Mouse (Mus musculus) hindbrain, embryonic 13.5 days (tissue): Measurements from ENCODE around the gene Mapk12. TPM values are rescaled to one million over a fixed set of nuclear protein-coding genes. Genes with fewer than 3 reads are reported as not detected.

Experiments used
- ATAC-seq: fragments of 200-750 bp; cut with Nextera tagmentation; 2 replicates; pipeline ENCODE4 v1.8.0; 2017; ENCODE audit warnings: moderate TSS enrichment; ENCODE audit not compliant: low FRiP score
- H3K27ac ChIP-seq: fragments of 300-500 bp; sonication (generic); 2 replicates; pipeline ENCODE4 v1.5.1; 2015; ENCODE audit warnings: inconsistent platforms, mild to moderate bottlenecking, moderate library complexity
- H3K27me3 ChIP-seq: fragments of 300-500 bp; sonication (generic); 2 replicates; pipeline ENCODE4 v1.6.1; 2015; ENCODE audit warnings: mild to moderate bottlenecking, inconsistent platforms
- H3K36me3 ChIP-seq: fragments of 300-500 bp; sonication (generic); 2 replicates; pipeline ENCODE4 v1.6.1; 2015; ENCODE audit warnings: mild to moderate bottlenecking, inconsistent platforms
- H3K4me1 ChIP-seq: fragments of 300-500 bp; sonication (generic); replicated peaks from 2 replicates; pipeline ENCODE4 v1.6.1; 2015; ENCODE audit warnings: inconsistent platforms
- H3K4me2 ChIP-seq: fragments of 300-500 bp; sonication (generic); 2 replicates; pipeline ENCODE4 v1.6.1; 2015; ENCODE audit warnings: inconsistent platforms, mild to moderate bottlenecking, moderate library complexity
- H3K4me3 ChIP-seq: fragments of 300-500 bp; sonication (generic); 2 replicates; pipeline ENCODE4 v1.5.1; 2015; ENCODE audit warnings: mild to moderate bottlenecking, inconsistent platforms
- H3K9ac ChIP-seq: fragments of 300-500 bp; sonication (generic); 2 replicates; pipeline ENCODE4 v1.6.1; 2015; ENCODE audit warnings: mild to moderate bottlenecking, inconsistent platforms
- H3K9me3 ChIP-seq: fragments of 300-500 bp; sonication (generic); 2 replicates; pipeline ENCODE4 v1.6.1; 2016; ENCODE audit warnings: inconsistent platforms
- WGBS: fragments of 180-500 bp; shearing (Covaris S2); methylation state at CpG from one replicate; pipeline ENCODE4 v1.1.7; 2015; 5-methylcytosine and 5-hydroxymethylcytosine counted together
- polyA plus RNA-seq: library from polyadenylated mRNA; unstranded; fragments of >200 nt; fragmentation: Nextera tagmentation; extraction: Ambion mirVana; gene quantifications from 2 replicates; pipeline ENCODE4 v1.2.1, GENCODE M21; 2015

Mapk12 gene
- polyA plus RNA-seq, 1 experiment from 2014 or later, result 7.1 TPM

GRCm38 (mm10) chr15:89165478-89165877 is 25.0 kb upstream of the Mapk12 start:
- Histone ChIP-seq H3K4me2 (no peak overlapping the region), H3K4me1 (peaks cover 18% of the 10 kb centered on the region), H3K4me3 (no peak overlapping the region), H3K27ac (no peak overlapping the region), H3K36me3 (peaks cover 95% of the 10 kb centered on the region), H3K9ac (no peak overlapping the region), H3K9me3 (no peaks in the 10 kb centered on the region), H3K27me3 (no peaks in the 10 kb centered on the region)
- 96% methylated on average over 12 of the region's 12 CpGs for WGBS
- ATAC-seq, result no peak

GRCm38 (mm10) chr15:89161397-89161796 is 20.9 kb upstream of the Mapk12 start:
- H3K27me3 ChIP-seq, result no peaks in the 10 kb centered on the region
- WGBS, result 97% methylated on average over 8 of the region's 9 CpGs
- H3K27ac ChIP-seq, result no peak overlapping the region
- no peak overlapping the region for H3K4me2 ChIP-seq
- H3K9ac ChIP-seq, result no peak overlapping the region
- H3K4me1 ChIP-seq, result no peaks in the 10 kb centered on the region
- no peak overlapping the region for H3K4me3 ChIP-seq
- H3K9me3 ChIP-seq, result no peaks in the 10 kb centered on the region
- no peak for ATAC-seq
- peaks cover 100% of the 10 kb centered on the region for H3K36me3 ChIP-seq

DNA sequence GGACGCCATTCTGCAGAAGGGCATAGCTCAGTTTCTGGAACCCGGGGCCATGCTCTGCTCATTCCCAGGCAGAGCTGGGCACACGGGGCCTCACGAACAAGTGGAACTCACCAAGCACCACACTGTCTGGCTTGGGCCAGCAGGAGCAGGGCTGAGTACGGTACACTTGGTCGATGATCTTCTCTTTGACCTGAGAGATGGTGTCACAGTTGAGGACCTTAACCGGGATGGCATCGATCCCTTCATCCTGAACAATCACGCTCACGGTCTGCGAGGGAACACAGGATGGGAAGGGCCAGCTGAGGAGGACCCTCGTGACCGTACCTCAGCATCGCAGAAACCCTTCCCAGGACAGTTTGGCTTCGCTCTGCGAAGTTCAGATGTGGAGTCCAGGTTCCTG is 18.0 kb upstream of the Mapk12 start:
- no peak overlapping the region for H3K4me3 ChIP-seq
- no peak for ATAC-seq
- no peak overlapping the region for H3K4me2 ChIP-seq
- H3K9me3 ChIP-seq, result no peaks in the 10 kb centered on the region
- H3K4me1 ChIP-seq, result no peaks in the 10 kb centered on the region
- H3K9ac ChIP-seq, result no peak overlapping the region
- H3K27ac ChIP-seq, result no peak overlapping the region
- H3K27me3 ChIP-seq, result no peaks in the 10 kb centered on the region
- WGBS, result 93% methylated on average over 16 of the region's 16 CpGs
- H3K36me3 ChIP-seq, result peaks cover 100% of the 10 kb centered on the region

GRCm38 (mm10) chr15:89157954-89158353 is 17.5 kb upstream of the Mapk12 start:
- Histone ChIP-seq H3K27me3 (no peaks in the 10 kb centered on the region), H3K4me1 (no peaks in the 10 kb centered on the region), H3K4me3 (no peak overlapping the region), H3K9me3 (no peaks in the 10 kb centered on the region), H3K27ac (no peak overlapping the region), H3K36me3 (peaks cover 98% of the 10 kb centered on the region), H3K4me2 (no peak overlapping the region), H3K9ac (no peak overlapping the region)
- WGBS, result 61% methylated on average over 7 of the region's 7 CpGs
- ATAC-seq, result no peak

DNA sequence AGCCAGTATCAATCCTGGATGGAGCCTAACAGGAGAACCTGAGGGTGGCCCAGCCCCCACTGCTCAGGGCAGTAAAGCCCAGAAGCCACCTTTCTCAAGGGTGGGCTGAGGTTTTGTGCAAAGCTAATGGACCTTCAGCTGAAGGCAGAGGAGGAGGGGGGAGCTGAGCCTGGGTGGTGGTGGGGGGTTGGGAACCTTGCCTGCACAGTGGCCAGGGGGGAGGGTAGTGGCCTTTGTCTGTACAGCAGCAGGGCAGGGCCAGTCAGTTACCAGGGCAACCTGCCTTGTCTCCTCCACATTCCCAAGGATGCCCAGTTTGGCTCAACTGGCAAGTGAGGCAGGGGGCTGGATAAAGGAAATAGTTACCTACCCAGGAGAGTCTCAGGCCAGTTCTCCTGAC is 11.8 kb upstream of the Mapk12 start:
- ATAC-seq, result 0 out of 2 replicates have a peak, but pooled peaks have one; percentile 17
- Histone ChIP-seq H3K4me1 (peaks cover 37% of the 10 kb centered on the region), H3K27ac (peak overlapping the region; percentile 58), H3K9ac (peak overlapping the region; percentile 46; the same call in 1 of the 2 replicates), H3K4me3 (no peak overlapping the region), H3K4me2 (no peak overlapping the region), H3K9me3 (no peaks in the 10 kb centered on the region), H3K36me3 (peaks cover 41% of the 10 kb centered on the region), H3K27me3 (no peaks in the 10 kb centered on the region)

DNA sequence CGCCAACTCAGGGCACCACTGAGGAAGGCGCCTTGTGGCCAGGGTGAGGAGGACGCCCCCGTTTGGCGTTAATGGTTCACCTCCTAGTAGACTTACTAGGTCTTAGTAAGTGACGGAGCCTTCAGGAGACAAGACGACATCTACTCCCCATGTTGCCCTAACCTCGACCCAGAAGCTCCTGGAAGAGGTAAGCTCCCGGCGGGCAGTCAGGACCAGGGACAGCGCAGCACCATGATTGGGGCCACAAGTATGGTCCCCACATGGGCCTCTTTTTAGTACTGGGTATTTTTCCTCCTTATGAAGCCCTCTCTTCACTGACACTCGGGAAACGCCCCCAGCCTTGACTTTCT is 9.5 kb upstream of the Mapk12 start:
- Histone ChIP-seq H3K27me3 (peaks cover 3% of the 10 kb centered on the region; the same call in 1 of the 2 replicates), H3K9ac (peak overlapping the region; percentile 93), H3K4me2 (peak overlapping the region; percentile 75), H3K4me3 (peak overlapping the region; percentile 75), H3K27ac (peak overlapping the region; percentile 94), H3K4me1 (peaks cover 56% of the 10 kb centered on the region), H3K36me3 (peaks cover 28% of the 10 kb centered on the region), H3K9me3 (no peaks in the 10 kb centered on the region)
- 3% methylated on average over 13 of the region's 13 CpGs for WGBS
- ATAC-seq, result 0 out of 2 replicates have a peak, but pooled peaks have one; percentile 8

GRCm38 (mm10) chr15:89149271-89150040 is 9.0 kb upstream of the Mapk12 start, which contains the start of gene Mapk11:
Gene Mapk11 (minus strand): TSS chr15:89149628.
- Histone ChIP-seq H3K4me2 (peak within 1 kb of the TSS; percentile 75), H3K36me3 (peaks cover 28% of the 10 kb centered on the region), H3K9me3 (no peaks in the 10 kb centered on the region), H3K4me1 (peaks cover 56% of the 10 kb centered on the region), H3K9ac (peak within 1 kb of the TSS; percentile 93), H3K27me3 (peaks cover 3% of the 10 kb centered on the region; the same call in 1 of the 2 replicates), H3K27ac (peak within 1 kb of the TSS; percentile 94), H3K4me3 (peak within 1 kb of the TSS; percentile 75)
- ATAC-seq, result peak; percentile 71
- under 1% methylated on average over 42 of the region's 61 CpGs for WGBS

GRCm38 (mm10) chr15:89148496-89149270 is 8.2 kb upstream of the Mapk12 start:
- H3K9me3 ChIP-seq, result no peaks in the 10 kb centered on the region
- peak overlapping the region; percentile 75 for H3K4me2 ChIP-seq
- ATAC-seq, result peak; percentile 15; the same call in 1 of the 2 replicates
- H3K4me1 ChIP-seq, result peaks cover 56% of the 10 kb centered on the region
- 3% methylated on average over 25 of the region's 25 CpGs for WGBS
- peaks cover 28% of the 10 kb centered on the region for H3K36me3 ChIP-seq
- peak overlapping the region; percentile 75 for H3K4me3 ChIP-seq
- H3K9ac ChIP-seq, result peak overlapping the region; percentile 93
- peaks cover 3% of the 10 kb centered on the region; the same call in 1 of the 2 replicates for H3K27me3 ChIP-seq
- peak overlapping the region; percentile 94 for H3K27ac ChIP-seq

DNA sequence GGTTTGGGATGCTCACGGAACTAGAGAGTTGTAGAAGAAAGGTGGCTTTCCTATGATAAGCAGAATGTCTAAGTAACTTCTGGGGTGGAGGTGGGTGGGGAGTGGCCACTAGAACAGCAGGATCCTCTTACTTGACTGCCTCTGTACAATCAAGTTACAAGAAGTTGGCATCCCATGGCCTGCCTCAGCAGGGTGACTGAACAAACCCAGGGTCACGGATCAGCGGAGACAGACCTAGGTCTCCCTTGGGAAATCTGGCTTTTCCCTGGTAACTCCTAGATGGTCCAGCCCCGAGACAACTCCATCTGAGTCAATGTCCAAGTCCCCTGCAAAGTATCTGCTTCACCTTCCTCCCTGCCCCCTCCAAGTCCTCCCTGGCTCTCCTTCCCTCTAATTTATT is 7.4 kb upstream of the Mapk12 start:
- peak overlapping the region; percentile 75 for H3K4me3 ChIP-seq
- peak overlapping the region; percentile 94 for H3K27ac ChIP-seq
- peak overlapping the region; percentile 75 for H3K4me2 ChIP-seq
- 31% methylated on average over 4 of the region's 4 CpGs for WGBS
- H3K36me3 ChIP-seq, result peaks cover 31% of the 10 kb centered on the region
- ATAC-seq, result no peak
- no peaks in the 10 kb centered on the region for H3K9me3 ChIP-seq
- peaks cover 3% of the 10 kb centered on the region; the same call in 1 of the 2 replicates for H3K27me3 ChIP-seq
- H3K4me1 ChIP-seq, result peaks cover 56% of the 10 kb centered on the region
- peak overlapping the region; percentile 93 for H3K9ac ChIP-seq

DNA sequence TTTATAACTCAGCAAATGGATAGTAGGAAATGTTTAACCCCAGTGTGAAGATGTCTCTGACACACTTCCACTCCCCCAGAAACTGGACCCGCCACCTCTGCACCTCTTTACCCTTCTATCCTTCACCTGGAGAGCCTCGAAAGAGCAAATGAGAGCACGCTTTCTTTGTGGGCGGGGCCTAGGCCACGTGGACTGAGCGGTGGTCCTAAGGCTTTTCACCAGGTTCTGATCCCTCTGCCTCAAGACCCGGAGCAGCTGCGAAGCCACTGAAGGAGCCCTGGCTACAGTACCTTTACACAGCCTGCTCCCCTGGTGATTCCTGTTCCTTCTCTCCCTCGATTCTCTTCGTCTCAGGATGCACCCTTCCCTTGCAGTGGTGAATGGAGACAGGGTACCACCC is 7.0 kb upstream of the Mapk12 start:
- Histone ChIP-seq H3K4me2 (peak overlapping the region; percentile 75), H3K36me3 (peaks cover 35% of the 10 kb centered on the region), H3K4me1 (peaks cover 53% of the 10 kb centered on the region), H3K9me3 (no peaks in the 10 kb centered on the region), H3K27ac (peak overlapping the region; percentile 94), H3K27me3 (peaks cover 3% of the 10 kb centered on the region; the same call in 1 of the 2 replicates), H3K9ac (peak overlapping the region; percentile 93), H3K4me3 (peak overlapping the region; percentile 75)
- ATAC-seq, result no peak
- WGBS, result 22% methylated on average over 10 of the region's 10 CpGs

DNA sequence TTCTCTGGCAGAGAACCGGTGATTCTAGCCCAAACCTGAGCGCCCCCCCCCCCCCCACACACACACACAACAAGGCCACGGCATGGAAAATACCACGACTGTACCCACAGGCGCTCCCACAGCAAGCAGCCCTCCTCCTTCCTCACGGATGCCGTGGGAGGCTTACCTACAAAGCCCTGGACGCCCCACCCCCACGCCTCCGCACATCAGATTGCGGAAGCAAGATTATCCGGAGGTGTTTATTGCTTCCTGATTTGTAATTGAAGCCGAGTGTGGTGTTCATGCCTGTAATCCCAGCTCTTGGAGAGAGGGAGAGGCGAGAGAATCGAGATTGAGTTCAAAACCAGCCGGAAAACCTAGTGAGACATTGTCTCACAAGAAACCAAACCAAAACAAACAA is 6.5 kb upstream of the Mapk12 start:
- Histone ChIP-seq H3K9me3 (no peaks in the 10 kb centered on the region), H3K4me2 (peak overlapping the region; percentile 75), H3K4me3 (peak overlapping the region; percentile 75), H3K9ac (peak overlapping the region; percentile 93), H3K4me1 (peaks cover 49% of the 10 kb centered on the region), H3K27me3 (peaks cover 3% of the 10 kb centered on the region; the same call in 1 of the 2 replicates), H3K27ac (peak overlapping the region; percentile 88), H3K36me3 (peaks cover 35% of the 10 kb centered on the region)
- ATAC-seq, result no peak
- WGBS, result 11% methylated on average over 16 of the region's 16 CpGs

DNA sequence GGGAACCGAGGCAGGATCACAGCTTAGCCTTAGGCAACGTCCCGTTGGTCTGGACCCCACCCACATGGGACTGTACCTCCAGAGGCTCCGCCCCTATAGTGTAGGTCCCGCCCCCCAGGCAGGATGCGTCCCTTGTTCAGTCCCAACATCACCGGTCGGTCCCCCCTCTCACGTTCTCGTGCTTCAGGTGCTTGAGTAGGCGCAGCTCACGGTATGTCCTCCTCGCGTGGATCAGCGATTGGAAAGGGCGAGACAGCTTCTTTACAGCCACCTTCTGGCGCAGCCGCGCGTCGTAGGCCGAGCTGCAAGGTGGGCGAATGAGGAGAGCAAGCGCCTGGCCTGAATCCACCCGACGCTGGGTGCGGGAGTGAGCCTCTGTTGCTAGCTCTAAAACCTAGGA is 6.0 kb upstream of the Mapk12 start:
- peak overlapping the region; percentile 88 for H3K27ac ChIP-seq
- H3K4me3 ChIP-seq, result peak overlapping the region; percentile 75
- H3K9me3 ChIP-seq, result no peaks in the 10 kb centered on the region
- peaks cover 47% of the 10 kb centered on the region for H3K4me1 ChIP-seq
- H3K4me2 ChIP-seq, result peak overlapping the region; percentile 75
- WGBS, result 4% methylated on average over 27 of the region's 27 CpGs
- peak overlapping the region; percentile 93 for H3K9ac ChIP-seq
- H3K36me3 ChIP-seq, result peaks cover 35% of the 10 kb centered on the region
- H3K27me3 ChIP-seq, result peaks cover 5% of the 10 kb centered on the region
- ATAC-seq, result peak; percentile 29
